Mouse (Mus musculus) kidney, adult 2 months (tissue): ENCODE measurements around the gene Fat2.

Source experiments
- CTCF ChIP-seq: fragments of 200-500 bp; conservative IDR thresholded peaks from 2 replicates; pipeline ENCODE4 v1.5.1; 2011; ENCODE audit warnings: low read depth, mild to moderate bottlenecking, control low read depth, low read length, moderate library complexity, mixed read lengths; ENCODE audit not compliant: insufficient read depth, insufficient read length
- POLR2A ChIP-seq: fragments of 200-500 bp; IDR thresholded peaks from one replicate; pipeline ENCODE4 v1.6.1; 2011; ENCODE audit warnings: low read depth, low read length, control low read depth

DNA sequence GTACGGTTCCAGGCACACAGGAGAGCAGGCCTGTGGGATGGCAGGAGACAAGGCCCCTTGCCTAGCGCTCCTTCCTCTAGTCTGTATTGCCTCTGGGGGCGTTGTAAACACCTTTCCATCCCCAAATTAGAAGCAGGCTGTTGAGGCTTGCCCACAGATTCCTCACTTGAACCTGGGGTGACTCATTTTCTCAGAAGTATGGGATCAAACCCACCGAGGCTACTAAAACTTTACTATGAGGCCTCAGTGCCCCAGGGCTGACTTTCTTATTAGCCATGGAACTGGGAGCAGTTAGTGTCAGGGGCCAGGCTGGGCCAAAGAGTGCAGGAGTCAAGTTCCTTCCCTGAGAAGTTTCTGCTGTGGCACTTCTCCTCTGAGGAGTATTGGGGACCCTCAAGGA is 28.9 kb upstream of the Fat2 start:
- TF ChIP-seq CTCF: no peak
- no peak for TF ChIP-seq POLR2A
